Mouse (Mus musculus) cerebellum, postnatal 14 days (tissue): ENCODE data around the gene Olfr1438-ps1.
"Not testable (repeated sequence)": the region's sequence is repeated elsewhere in the genome, so short reads cannot be mapped to it uniquely, and the experiment has no call there.

Experiments
- DNase-seq, 2 experiments: peaks; one replicate each; pipeline ENCODE4 v3.0.0; 2021; ENCODE audit warnings: mixed read lengths in 2 of 2

Olfr1438-ps1 gene

GRCm38 (mm10) chr19:12335810-12336209 is at the start of gene Olfr1438-ps1:
Olfr1438-ps1 (minus strand) TSS chr19:12335910.
- no peak for DNase-seq

GRCm38 (mm10) chr19:12374465-12375025 is 38.8 kb upstream of the Olfr1438-ps1 start:
- peak; percentile 19 to 41 for DNase-seq

GRCm38 (mm10) chr19:12373004-12373403 is 37.3 kb upstream of the Olfr1438-ps1 start:
- DNase-seq, result no peak

- DNase-seq, result no peak
Measured at GRCm38 (mm10) chr19:12325001-12325400, 10.7 kb downstream of the Olfr1438-ps1 start, which contains the start of gene Olfr1437. Olfr1437 (minus strand) TSS chr19:12325101.

- DNase-seq, result not testable (repeated sequence)
Measured at GRCm38 (mm10) chr19:12299030-12299429, 36.7 kb downstream of the Olfr1438-ps1 start, which contains the start of gene Olfr1436. Olfr1436 (minus strand) TSS chr19:12299130.

- no peak for DNase-seq
Measured at GRCm38 (mm10) chr19:12292979-12293378, 42.7 kb downstream of the Olfr1438-ps1 start.

- no peak for DNase-seq
Measured at GRCm38 (mm10) chr19:12279554-12279953, 56.2 kb downstream of the Olfr1438-ps1 start, which contains the start of gene Olfr1434. Olfr1434 (plus strand) TSS chr19:12279854.
